Mouse (Mus musculus) heart, adult 2 months (tissue): ENCODE measurements at regions not wholly inside any gene's neighbourhood (a gene's known extent, or its start where the extent isn't known, plus 50 kb on each side); places are given as distances from the start of the nearest gene placed in this dataset.

Source experiments
- CTCF ChIP-seq: fragments of 200-600 bp; IDR thresholded peaks from 2 replicates; pipeline ENCODE4 v1.8.1; 2022; ENCODE audit warnings: antibody characterized with exemption, mild to moderate bottlenecking, moderate library complexity
- POLR2A ChIP-seq: fragments of 200-500 bp; IDR thresholded peaks from 2 replicates; pipeline ENCODE4 v1.6.1; 2011; ENCODE audit warnings: mild to moderate bottlenecking, low read depth, low read length, control low read depth; ENCODE audit not compliant: insufficient read depth

- TF ChIP-seq POLR2A (no peak), CTCF (peak; percentile 45)
Measured at GRCm38 (mm10) chr5:69844809-69845208, 252.7 kb upstream of the Gnpda2 start.
